Mouse (Mus musculus) inflammation-experienced regulatory T-cells, adult 16 weeks (primary cell): Measurements from ENCODE around the gene B3gat2. TPM values are rescaled to one million over a fixed set of nuclear protein-coding genes. Genes with fewer than 3 reads are reported as not detected.

ENCODE experiments used
- polyA plus RNA-seq: library from polyadenylated mRNA; unstranded; fragments of 100-300 nt; shearing (Covaris generic); gene quantifications from one replicate; pipeline ENCODE4 v1.2.1, GENCODE M21; 2017

B3gat2 gene
- 0.60 TPM for polyA plus RNA-seq

DNA sequence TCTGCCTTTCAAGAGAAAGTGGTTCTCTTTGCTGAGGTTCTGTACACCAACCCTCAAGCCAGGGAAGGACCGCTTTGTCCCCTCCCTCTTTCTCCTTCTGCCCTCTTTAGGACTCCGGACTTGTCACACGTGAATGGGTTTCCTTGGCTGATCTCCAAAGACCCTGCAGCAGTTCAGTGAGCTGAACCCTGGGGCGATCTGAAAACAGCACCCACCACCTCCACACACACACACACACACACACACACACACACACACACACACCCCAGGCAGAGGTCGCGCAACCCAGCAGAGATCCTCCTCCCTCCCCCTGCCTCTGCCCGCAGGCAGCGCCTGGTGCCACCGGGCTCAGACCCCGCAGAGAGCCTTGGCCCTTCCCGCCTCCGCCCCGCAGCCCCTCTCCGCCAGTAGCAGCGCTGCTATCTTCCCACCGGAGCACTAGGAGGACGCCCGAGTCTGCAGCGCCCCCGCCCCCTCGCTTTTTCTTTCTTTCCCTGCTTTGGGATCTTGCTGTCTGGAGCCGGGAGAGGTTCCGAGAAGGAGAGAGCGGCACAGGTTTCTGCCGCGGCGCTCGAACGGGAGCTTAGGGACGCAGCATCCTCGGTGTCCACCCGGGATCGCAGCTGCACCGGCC is at the start of gene B3gat2:
Gene B3gat2 (plus strand): TSS at position 252 of the 634 bp plus-strand sequence.

Other genes with a start within 250 kb of the B3gat2 start
- gene Smap1, start 160.6 kb downstream of the B3gat2 start, polyA plus RNA-seq = 11.7 TPM
- gene Sdhaf4, start 243.9 kb downstream of the B3gat2 start, polyA plus RNA-seq = 64.0 TPM